Mouse (Mus musculus): ENCODE measurements around the gene Hist3h2a.

- TF ChIP-seq POLR2A (IDR thresholded peaks at IDR 0.05; ENCODE audit: insufficient read depth, low read depth, low read length) (no peak), CTCF (IDR thresholded peaks at IDR 0.05; ENCODE audit: insufficient read depth, low read depth, low read length) (no peak)
Observed at GRCm38 (mm10) chr11:58965001-58965760, 10.7 kb downstream of the Hist3h2a start.

All from olfactory bulb, adult 2 months (tissue).